ENCODE assay signal across 12 mouse cellular contexts in the genomic region with DNA sequence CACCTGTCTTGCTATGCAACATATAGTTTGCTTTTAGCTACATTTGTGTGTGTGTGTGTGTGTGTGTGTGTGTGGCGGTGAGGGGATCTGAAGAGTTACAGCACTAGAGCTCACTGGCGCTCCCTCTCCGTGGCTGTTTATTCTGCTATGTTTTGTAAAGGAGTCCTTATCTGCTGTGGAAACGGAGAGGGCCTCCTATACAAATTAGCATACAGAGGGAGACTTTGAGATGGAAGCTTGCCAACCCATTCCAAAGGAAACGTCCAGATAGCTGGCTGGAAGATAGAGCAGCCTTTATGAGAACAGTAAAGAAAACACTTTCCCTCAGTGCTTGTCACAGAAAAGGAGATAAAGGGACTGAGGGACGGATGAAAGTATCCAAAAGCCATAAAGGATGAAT.
DNase-seq lines count a peak whose midpoint lies in the region; ATAC-seq and TF ChIP-seq lines count a peak whose summit lies in the region.
"Had no signal": no experiment of that assay in that cellular context is flagged by ENCODE, and none has a peak within 500 bp of the region (broad histone marks: within the 10 kb centered on the region; RNA-seq: fewer than 3 reads in every experiment).

No protein-coding gene starts in this region.

- no peak for TF ChIP-seq POLR2A in cerebellum, adult 2 months (IDR thresholded peaks at IDR 0.05; ENCODE audit: borderline replicate concordance, insufficient read depth, low read length)

- H3K36me3 ChIP-seq in hindbrain, embryonic 12.5 days, result no peaks in the 10 kb centered on the region
- no peaks in the 10 kb centered on the region for H3K36me3 ChIP-seq in hindbrain, embryonic 11.5 days (ENCODE audit: control insufficient read depth, insufficient read depth, low read length)
- H3K36me3 ChIP-seq: embryonic facial prominence, embryonic 12.5 days; liver, embryonic 15.5 days had no signal

- no peak overlapping the region for H3K4me2 ChIP-seq in hindbrain, embryonic 12.5 days (replicated peaks)
- no peak overlapping the region for H3K4me2 ChIP-seq in hindbrain, embryonic 11.5 days (replicated peaks; ENCODE audit: low read depth, low read length)
- H3K4me2 ChIP-seq: embryonic facial prominence, embryonic 12.5 days; liver, embryonic 15.5 days had no signal

- 37% methylated on average over 6 of the region's 6 CpGs for WGBS in cerebellum, adult 2 months
- WGBS in hindbrain, embryonic 12.5 days, result 47% methylated on average over 6 of the region's 6 CpGs
- WGBS in hindbrain, embryonic 11.5 days, result 54% methylated on average over 6 of the region's 6 CpGs

- peak in 1 of 2 experiments; percentile 61 for DNase-seq in cerebellum, adult 2 months
- DNase-seq in cerebellum, adult 11-12 months, result no peak
- no peak for DNase-seq in hindbrain, embryonic 11.5 days (ENCODE audit: low spot score)
- peak; percentile 55 for DNase-seq in brain, adult 2 months (ENCODE audit: low read depth, low spot score)
- DNase-seq in lung, postnatal 25 days (ENCODE audit: low spot score), result peak; percentile 43
- DNase-seq in thymus, postnatal 10 days (ENCODE audit: low spot score in 2 of 2), result no peak
- DNase-seq: thymus, postnatal 36 days had no signal

- H3K4me1 ChIP-seq in cerebellum, adult 2 months (ENCODE audit: control insufficient read depth, insufficient read depth, low read length), result peaks cover 37% of the 10 kb centered on the region
- H3K4me1 ChIP-seq in hindbrain, embryonic 12.5 days, result peaks cover 7% of the 10 kb centered on the region; the same call in 1 of the 2 replicates
- H3K4me1 ChIP-seq in hindbrain, embryonic 11.5 days (replicated peaks; ENCODE audit: control insufficient read depth, insufficient read depth, low read length), result no peaks in the 10 kb centered on the region
- H3K4me1 ChIP-seq: embryonic facial prominence, embryonic 12.5 days; liver, embryonic 15.5 days had no signal

- H3K4me3 ChIP-seq in cerebellum, adult 2 months (replicated peaks; ENCODE audit: insufficient read depth, low read depth, low read length), result no peak overlapping the region
- H3K4me3 ChIP-seq in hindbrain, embryonic 12.5 days, result no peak overlapping the region
- H3K4me3 ChIP-seq in hindbrain, embryonic 11.5 days (ENCODE audit: low read depth, low read length), result no peak overlapping the region
- H3K4me3 ChIP-seq: embryonic facial prominence, embryonic 12.5 days; liver, embryonic 15.5 days had no signal

- TF ChIP-seq CTCF in cerebellum, adult 2 months (IDR thresholded peaks at IDR 0.05; ENCODE audit: borderline replicate concordance, insufficient read depth, low read depth, low read length), result no peak

- no peak overlapping the region for H3K9ac ChIP-seq in hindbrain, embryonic 12.5 days
- no peak overlapping the region for H3K9ac ChIP-seq in hindbrain, embryonic 11.5 days (ENCODE audit: low read depth, low read length)
- H3K9ac ChIP-seq: embryonic facial prominence, embryonic 12.5 days; liver, embryonic 15.5 days had no signal

- no peaks in the 10 kb centered on the region for H3K9me3 ChIP-seq in hindbrain, embryonic 12.5 days (replicated peaks)
- H3K9me3 ChIP-seq in hindbrain, embryonic 11.5 days (ENCODE audit: control insufficient read depth, low read length), result no peaks in the 10 kb centered on the region
- H3K9me3 ChIP-seq: embryonic facial prominence, embryonic 12.5 days; liver, embryonic 15.5 days had no signal

- peak; percentile 67; the same call in 1 of the 2 replicates for ATAC-seq in hindbrain, embryonic 12.5 days (ENCODE audit: low FRiP score)
- no peak for ATAC-seq in hindbrain, embryonic 11.5 days (ENCODE audit: low FRiP score)
- no peak for ATAC-seq in granulocyte monocyte progenitor cell, adult 5-6 weeks (replicated peaks; ENCODE audit: poor library complexity, severe bottlenecking)
- ATAC-seq: inflammation-experienced regulatory T-cells, adult 6 months had no signal

- H3K27ac ChIP-seq in cerebellum, adult 2 months (ENCODE audit: insufficient read depth, low read length), result peak overlapping the region; percentile 34; the same call in 1 of the 2 replicates
- H3K27ac ChIP-seq in hindbrain, embryonic 12.5 days, result peak overlapping the region; percentile 30; the same call in 1 of the 2 replicates
- no peak overlapping the region for H3K27ac ChIP-seq in hindbrain, embryonic 11.5 days (ENCODE audit: low read depth, low read length)
- H3K27ac ChIP-seq: embryonic facial prominence, embryonic 12.5 days; liver, embryonic 15.5 days had no signal

- H3K27me3 ChIP-seq in cerebellum, adult 2 months (ENCODE audit: control insufficient read depth, insufficient read depth, low read length), result no peaks in the 10 kb centered on the region
- no peaks in the 10 kb centered on the region for H3K27me3 ChIP-seq in hindbrain, embryonic 12.5 days
- H3K27me3 ChIP-seq in hindbrain, embryonic 11.5 days (ENCODE audit: control insufficient read depth, insufficient read depth, low read length), result no peaks in the 10 kb centered on the region
- H3K27me3 ChIP-seq: embryonic facial prominence, embryonic 12.5 days; liver, embryonic 15.5 days had no signal

Comparison
In these comparisons a context has a peak if more than half of its experiments do, and no peak if none do; other contexts are left out.
1. DNase-seq: peak in brain, adult 2 months (single experiment) and lung, postnatal 25 days (single experiment); none in cerebellum, adult 11-12 months (single experiment), hindbrain, embryonic 11.5 days (single experiment) and thymus, postnatal 10 days (0 of 2).